Mouse (Mus musculus): ENCODE measurements at regions not wholly inside any gene's neighbourhood (a gene's known extent, or its start where the extent isn't known, plus 50 kb on each side); places are given as distances from the start of the nearest gene placed in this dataset.

- TF ChIP-seq CTCF (IDR thresholded peaks at IDR 0.05; ENCODE audit: low read depth) = no peak
- TF ChIP-seq EP300 (IDR thresholded peaks at IDR 0.05; ENCODE audit: low read depth) = no peak
These were observed 247.1 kb upstream of the Myo3a start for GRCm38 (mm10) chr2:21980177-21980576.

Measured in liver, embryonic 14.5 days (tissue).